Mouse (Mus musculus) thymus, adult 2 months (tissue): ENCODE measurements at regions not wholly inside any gene's neighbourhood (a gene's known extent, or its start where the extent isn't known, plus 50 kb on each side); places are given as distances from the start of the nearest gene placed in this dataset.

Experiments
- CTCF ChIP-seq: fragments of 200-500 bp; IDR thresholded peaks from 2 replicates; pipeline ENCODE4 v1.5.1; 2012; ENCODE audit warnings: mild to moderate bottlenecking, control low read depth, low read length, moderate library complexity, borderline replicate concordance; ENCODE audit not compliant: control insufficient read depth, poor library complexity, insufficient read depth; ENCODE audit errors: extremely low read depth
- POLR2A ChIP-seq: fragments of 200-500 bp; IDR thresholded peaks from 2 replicates; pipeline ENCODE4 v1.6.1; 2012; ENCODE audit warnings: mild to moderate bottlenecking, low read length, control low read depth, moderate library complexity; ENCODE audit not compliant: control insufficient read depth, poor library complexity, insufficient read depth; ENCODE audit errors: extremely low read depth

- no peak for TF ChIP-seq CTCF
- TF ChIP-seq POLR2A = no peak
Observed at GRCm38 (mm10) chr3:54595193-54595592, 97.4 kb upstream of the Supt20 start.
